Mouse (Mus musculus) spleen, adult 2 months (tissue): Measurements from ENCODE around the gene Rgs12.

Experiments
- CTCF ChIP-seq: fragments of 200-500 bp; IDR thresholded peaks from 2 replicates; pipeline ENCODE4 v1.5.1; 2011; ENCODE audit warnings: mild to moderate bottlenecking, inconsistent platforms; ENCODE audit not compliant: insufficient read depth, insufficient read length, insufficient replicate concordance; ENCODE audit errors: extremely low read depth
- POLR2A ChIP-seq: fragments of 200-500 bp; IDR thresholded peaks from 2 replicates; pipeline ENCODE4 v1.6.1; 2011; ENCODE audit warnings: low read depth, low read length, inconsistent platforms

GRCm38 (mm10) chr5:34980099-34980498 is 30.9 kb downstream of the Rgs12 start:
- no peak for TF ChIP-seq CTCF
- no peak for TF ChIP-seq POLR2A
